Mouse (Mus musculus) hindbrain, embryonic 14.5 days (tissue): ENCODE measurements around the gene Agpat4. TPM values are rescaled to one million over a fixed set of nuclear protein-coding genes. Genes with fewer than 3 reads are reported as not detected.

Source experiments
- ATAC-seq: fragments of 200-750 bp; cut with Nextera tagmentation; 2 replicates; pipeline ENCODE4 v1.8.0; 2017; ENCODE audit warnings: moderate number of reproducible peaks, mild to moderate bottlenecking, moderate TSS enrichment, moderate library complexity; ENCODE audit not compliant: low FRiP score
- DNase-seq: peaks from one replicate; pipeline ENCODE4 v3.0.0-alpha.2; 2015; ENCODE audit warnings: low spot score
- H3K27ac ChIP-seq: fragments of 300-500 bp; sonication (generic); 2 replicates; pipeline ENCODE4 v1.5.1; 2014; ENCODE audit warnings: mild to moderate bottlenecking, moderate library complexity
- H3K27me3 ChIP-seq: fragments of 300-500 bp; sonication (generic); 2 replicates; pipeline ENCODE4 v1.6.1; 2014; ENCODE audit warnings: mild to moderate bottlenecking, low read length, mixed read lengths; ENCODE audit not compliant: control insufficient read depth, insufficient read depth
- H3K36me3 ChIP-seq: fragments of 300-500 bp; sonication (generic); replicated peaks from 2 replicates; pipeline ENCODE4 v1.6.1; 2014; ENCODE audit not compliant: control insufficient read depth, insufficient read depth
- H3K4me1 ChIP-seq: fragments of 300-500 bp; sonication (generic); replicated peaks from 2 replicates; pipeline ENCODE4 v1.6.1; 2014; ENCODE audit warnings: antibody characterized with exemption, low read length, mixed read lengths; ENCODE audit not compliant: control insufficient read depth, insufficient read depth
- H3K4me2 ChIP-seq: fragments of 300-500 bp; sonication (generic); replicated peaks from 2 replicates; pipeline ENCODE4 v1.6.1; 2014; ENCODE audit warnings: mild to moderate bottlenecking, moderate library complexity
- H3K4me3 ChIP-seq: fragments of 300-500 bp; sonication (generic); replicated peaks from 2 replicates; pipeline ENCODE4 v1.5.1; 2014; ENCODE audit warnings: mild to moderate bottlenecking, low read length
- H3K9ac ChIP-seq: fragments of 300-500 bp; sonication (generic); 2 replicates; pipeline ENCODE4 v1.6.1; 2014
- H3K9me3 ChIP-seq: fragments of 300-500 bp; sonication (generic); 2 replicates; pipeline ENCODE4 v1.6.1; 2016; ENCODE audit warnings: low read length; ENCODE audit not compliant: control insufficient read depth
- WGBS: fragments of 180-500 bp; shearing (Covaris S2); extraction: QIAGEN DNeasy Blood & Tissue Kit; methylation state at CpG from one replicate; pipeline ENCODE4 v1.1.7; 2014; 5-methylcytosine and 5-hydroxymethylcytosine counted together
- polyA plus RNA-seq: library from polyadenylated mRNA; unstranded; fragments of >200 nt; fragmentation: Nextera tagmentation; extraction: Ambion mirVana; gene quantifications from 2 replicates; pipeline ENCODE4 v1.2.1, GENCODE M21; 2014

Gene Agpat4
- polyA plus RNA-seq, 1 experiment from 2014 or later, result 38.2 TPM

DNA sequence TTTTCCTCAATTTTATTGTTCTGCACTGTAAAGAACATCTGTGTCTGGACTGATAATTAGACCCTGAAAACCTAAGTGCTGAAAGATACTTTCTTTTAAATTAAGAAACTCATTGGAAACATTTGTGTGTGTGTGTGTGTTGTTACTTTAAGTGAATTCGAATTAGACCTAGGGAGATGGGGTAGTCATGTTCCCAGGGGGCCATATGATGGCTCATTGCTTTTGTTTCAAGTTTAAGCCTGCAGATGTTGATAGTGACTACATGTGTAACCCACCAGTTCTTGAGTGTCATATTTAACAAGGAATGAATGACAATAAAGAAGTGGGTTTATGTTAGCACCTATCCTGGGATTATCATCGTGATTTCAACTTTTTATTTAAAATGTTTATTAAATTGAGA, 53.2 kb downstream of the Agpat4 start:
- peaks cover 18% of the 10 kb centered on the region for H3K4me1 ChIP-seq
- DNase-seq (no peak), ATAC-seq (no peak)
- 78% methylated on average over 2 of the region's 2 CpGs for WGBS
- no peak overlapping the region for H3K27ac ChIP-seq
- H3K27me3 ChIP-seq, result no peaks in the 10 kb centered on the region
- H3K4me2 ChIP-seq, result no peak overlapping the region
- no peaks in the 10 kb centered on the region for H3K9me3 ChIP-seq
- H3K9ac ChIP-seq, result no peak overlapping the region
- H3K4me3 ChIP-seq, result no peak overlapping the region
- 0 out of 2 replicates have a peak, but pooled peaks cover 7% of the 10 kb centered on the region for H3K36me3 ChIP-seq

DNA sequence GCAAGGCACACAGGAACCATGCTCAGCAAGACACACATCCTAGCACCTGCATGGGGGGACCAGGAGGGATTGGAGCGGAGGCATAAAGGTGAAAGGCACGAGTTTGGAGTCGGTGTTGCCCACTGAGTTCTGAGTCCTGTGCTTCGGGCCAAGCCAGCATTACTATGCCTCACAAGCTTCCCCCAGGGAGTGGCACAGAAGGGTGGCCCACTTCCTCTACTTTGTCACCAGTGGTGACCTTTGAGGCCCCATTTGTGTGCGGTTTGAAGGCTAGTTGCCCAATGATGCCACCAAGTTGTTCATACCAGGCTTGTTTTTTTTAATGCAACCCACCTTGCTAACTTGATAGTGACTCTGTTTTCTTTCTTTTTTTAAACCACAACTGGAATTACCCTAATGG, 55.7 kb downstream of the Agpat4 start:
- Histone ChIP-seq H3K4me2 (no peak overlapping the region), H3K27ac (no peak overlapping the region), H3K4me3 (no peak overlapping the region), H3K9me3 (peaks cover 4% of the 10 kb centered on the region; the same call in 1 of the 2 replicates), H3K4me1 (0 out of 2 replicates have a peak, but pooled peaks cover 6% of the 10 kb centered on the region), H3K36me3 (peaks cover 12% of the 10 kb centered on the region; the same call in 1 of the 2 replicates), H3K27me3 (no peaks in the 10 kb centered on the region), H3K9ac (no peak overlapping the region)
- 96% methylated on average over 5 of the region's 5 CpGs for WGBS
- DNase-seq (no peak), ATAC-seq (no peak)

DNA sequence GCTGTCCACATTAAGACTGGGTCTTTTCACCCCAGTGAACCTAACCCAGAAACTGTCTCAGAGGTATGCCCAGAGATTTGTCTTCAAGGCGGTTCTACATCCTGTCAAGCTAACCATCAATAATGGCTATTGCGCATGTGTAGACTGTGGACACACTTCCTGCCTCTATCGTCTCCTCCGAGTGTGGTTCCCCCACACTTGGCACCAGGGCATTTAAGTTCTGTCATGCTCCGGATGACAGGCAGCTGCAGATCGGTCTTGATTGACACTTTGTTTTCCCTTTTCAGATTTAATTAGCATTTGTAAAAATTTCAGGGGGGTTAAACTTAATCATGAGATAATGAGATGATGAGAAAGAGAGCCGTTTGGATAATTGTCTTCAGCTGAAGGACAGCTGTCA, 56.4 kb downstream of the Agpat4 start:
- Histone ChIP-seq H3K4me1 (0 out of 2 replicates have a peak, but pooled peaks cover 5% of the 10 kb centered on the region), H3K4me3 (no peak overlapping the region), H3K27ac (no peak overlapping the region), H3K4me2 (no peak overlapping the region), H3K27me3 (no peaks in the 10 kb centered on the region), H3K36me3 (peaks cover 12% of the 10 kb centered on the region; the same call in 1 of the 2 replicates), H3K9me3 (peaks cover 4% of the 10 kb centered on the region; the same call in 1 of the 2 replicates), H3K9ac (no peak overlapping the region)
- no peak for DNase-seq
- 68% methylated on average over 7 of the region's 7 CpGs for WGBS
- no peak for ATAC-seq

DNA sequence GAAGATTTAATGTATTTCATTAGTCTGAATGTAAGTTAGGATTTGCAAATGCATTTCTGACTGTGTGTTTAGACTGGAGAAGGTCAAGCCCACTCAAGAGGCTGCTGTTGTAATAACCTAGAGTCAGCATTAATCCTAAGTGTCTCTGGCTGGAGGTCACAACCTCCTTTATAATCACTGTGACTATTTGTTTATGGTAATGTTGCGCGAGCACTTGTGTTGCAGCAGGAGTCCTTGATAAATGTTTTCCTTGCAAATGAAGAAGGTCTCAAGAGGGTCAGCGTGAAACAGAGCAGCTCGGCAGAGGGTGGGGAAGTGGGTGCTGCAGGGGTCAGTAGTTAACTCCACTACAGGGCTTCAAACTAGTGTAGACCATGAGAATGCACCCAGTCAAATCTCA, 57.1 kb downstream of the Agpat4 start:
- H3K36me3 ChIP-seq, result peaks cover 12% of the 10 kb centered on the region; the same call in 1 of the 2 replicates
- ATAC-seq, result no peak
- H3K9me3 ChIP-seq, result peaks cover 4% of the 10 kb centered on the region; the same call in 1 of the 2 replicates
- H3K4me1 ChIP-seq, result 0 out of 2 replicates have a peak, but pooled peaks cover 5% of the 10 kb centered on the region
- H3K27ac ChIP-seq, result no peak overlapping the region
- no peaks in the 10 kb centered on the region for H3K27me3 ChIP-seq
- DNase-seq, result no peak
- no peak overlapping the region for H3K4me3 ChIP-seq
- H3K4me2 ChIP-seq, result no peak overlapping the region
- H3K9ac ChIP-seq, result no peak overlapping the region
- 70% methylated on average over 4 of the region's 4 CpGs for WGBS

DNA sequence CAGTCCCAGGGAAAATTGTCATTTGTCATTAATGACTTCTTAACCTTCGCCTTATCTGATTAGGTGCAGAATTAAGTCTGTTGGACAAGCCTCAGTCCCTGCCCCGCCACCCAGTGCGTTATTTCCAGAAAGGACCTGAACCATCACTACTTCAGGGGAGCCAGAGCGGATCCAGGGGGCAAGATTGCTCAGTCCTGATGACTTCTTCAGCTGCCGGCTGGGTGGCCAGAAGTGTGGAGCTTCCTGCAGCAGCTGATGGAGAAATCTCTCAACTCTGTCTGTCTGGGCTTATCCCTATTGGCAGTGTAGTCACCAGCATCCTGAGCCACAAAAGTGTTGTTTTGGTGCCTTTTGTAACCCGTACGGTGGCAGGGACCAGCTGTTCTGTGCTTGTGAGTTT, 60.8 kb downstream of the Agpat4 start:
- no peak overlapping the region for H3K27ac ChIP-seq
- no peak overlapping the region for H3K4me3 ChIP-seq
- 0 out of 2 replicates have a peak, but pooled peaks cover 5% of the 10 kb centered on the region for H3K4me1 ChIP-seq
- H3K27me3 ChIP-seq, result no peaks in the 10 kb centered on the region
- H3K36me3 ChIP-seq, result peaks cover 7% of the 10 kb centered on the region; the same call in 1 of the 2 replicates
- ATAC-seq (no peak), DNase-seq (no peak)
- 78% methylated on average over 7 of the region's 7 CpGs for WGBS
- H3K9me3 ChIP-seq, result peaks cover 4% of the 10 kb centered on the region; the same call in 1 of the 2 replicates
- no peak overlapping the region for H3K9ac ChIP-seq
- H3K4me2 ChIP-seq, result no peak overlapping the region

DNA sequence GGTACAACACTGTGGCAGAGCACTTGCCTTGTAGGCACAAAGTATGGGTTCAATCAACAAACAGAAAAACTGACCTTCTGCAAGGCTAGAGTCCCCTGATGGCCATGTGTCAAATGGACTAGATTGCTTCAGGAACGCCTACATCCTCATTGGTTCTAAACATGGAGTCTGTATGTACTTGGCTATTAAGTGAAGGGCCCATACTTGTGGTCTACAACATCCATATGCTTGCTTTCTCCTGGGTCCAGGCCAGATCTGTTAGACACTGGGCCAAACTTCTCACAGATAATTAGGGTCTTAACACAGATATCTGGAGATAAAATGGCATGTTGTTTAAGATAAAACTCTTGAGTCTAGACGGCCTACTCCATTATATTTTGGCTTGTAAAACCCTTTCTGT, 61.3 kb downstream of the Agpat4 start:
- ATAC-seq (no peak), DNase-seq (no peak)
- H3K4me1 ChIP-seq, result 0 out of 2 replicates have a peak, but pooled peaks cover 5% of the 10 kb centered on the region
- no peak overlapping the region for H3K4me3 ChIP-seq
- no peak overlapping the region for H3K9ac ChIP-seq
- H3K27ac ChIP-seq, result no peak overlapping the region
- H3K4me2 ChIP-seq, result no peak overlapping the region
- peaks cover 5% of the 10 kb centered on the region; the same call in 1 of the 2 replicates for H3K36me3 ChIP-seq
- no peaks in the 10 kb centered on the region for H3K27me3 ChIP-seq
- peaks cover 4% of the 10 kb centered on the region; the same call in 1 of the 2 replicates for H3K9me3 ChIP-seq
- WGBS, result 93% methylated on average over 2 of the region's 2 CpGs

DNA sequence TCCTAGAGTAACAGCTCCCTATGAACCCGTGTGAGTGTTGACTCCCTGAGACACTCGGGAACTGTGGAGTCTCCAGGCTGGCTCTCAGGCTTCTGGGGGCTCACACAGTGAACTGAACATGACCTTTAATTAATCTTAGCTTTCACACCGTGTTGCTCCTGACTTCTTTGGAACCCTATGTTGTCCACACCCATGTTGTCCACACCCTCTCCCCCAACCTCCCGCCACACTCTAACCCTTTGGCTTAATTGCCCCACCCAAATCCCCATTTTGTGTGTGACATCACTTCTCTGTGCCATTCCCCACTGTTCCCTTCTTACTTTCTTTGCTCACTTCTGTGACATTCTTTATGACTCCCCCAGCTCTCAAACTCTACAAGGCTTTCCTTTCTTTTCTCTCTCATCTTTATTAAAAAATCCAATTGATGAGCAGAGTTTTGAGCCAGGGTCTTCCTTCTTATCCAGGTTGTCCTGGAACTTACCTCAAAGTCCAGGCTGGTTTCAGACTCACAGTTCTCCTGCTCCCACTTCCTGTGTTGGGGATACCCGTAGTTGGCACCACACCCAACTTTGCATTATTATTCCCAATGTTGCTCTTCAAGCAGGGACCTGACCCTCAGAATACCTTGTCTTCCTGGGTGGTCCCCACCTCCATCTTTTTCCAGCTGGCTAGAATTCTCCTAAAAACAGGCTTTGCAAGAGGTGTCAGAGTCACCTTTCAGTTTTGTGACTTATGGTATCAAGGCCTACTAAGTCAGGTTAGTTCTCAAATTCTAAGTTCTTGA, 64.4 kb downstream of the Agpat4 start:
- 82% methylated on average over 5 of the region's 5 CpGs for WGBS
- Histone ChIP-seq H3K4me3 (no peak overlapping the region), H3K4me2 (no peak overlapping the region), H3K9me3 (no peaks in the 10 kb centered on the region), H3K36me3 (no peaks in the 10 kb centered on the region), H3K27ac (no peak overlapping the region), H3K27me3 (no peaks in the 10 kb centered on the region), H3K4me1 (peaks cover 18% of the 10 kb centered on the region), H3K9ac (no peak overlapping the region)
- ATAC-seq (no peak), DNase-seq (no peak)

DNA sequence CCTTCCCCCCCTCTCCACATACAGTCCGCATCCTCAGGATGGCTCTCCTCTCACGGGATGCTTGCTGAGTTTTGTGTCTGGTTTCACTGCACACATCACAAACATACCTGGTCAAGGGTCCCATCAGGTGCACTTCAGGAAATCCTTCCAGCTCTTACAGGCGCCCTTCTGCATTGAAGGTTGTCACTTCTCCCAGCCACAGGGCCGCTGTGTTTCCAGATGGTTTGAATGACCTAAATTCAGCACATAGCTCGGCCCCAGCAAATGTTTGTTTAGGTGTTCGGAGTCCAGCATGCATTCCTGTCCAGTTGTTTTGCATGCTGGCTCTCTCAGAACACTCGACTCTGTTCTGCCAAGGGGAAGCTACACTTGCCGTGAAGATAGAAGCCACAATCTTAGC, 65.8 kb downstream of the Agpat4 start:
- Histone ChIP-seq H3K4me3 (no peak overlapping the region), H3K4me1 (peaks cover 17% of the 10 kb centered on the region), H3K36me3 (no peaks in the 10 kb centered on the region), H3K27ac (no peak overlapping the region), H3K4me2 (no peak overlapping the region), H3K9ac (no peak overlapping the region), H3K9me3 (no peaks in the 10 kb centered on the region), H3K27me3 (no peaks in the 10 kb centered on the region)
- no peak for DNase-seq
- WGBS, result 86% methylated on average over 8 of the region's 8 CpGs
- ATAC-seq, result no peak

DNA sequence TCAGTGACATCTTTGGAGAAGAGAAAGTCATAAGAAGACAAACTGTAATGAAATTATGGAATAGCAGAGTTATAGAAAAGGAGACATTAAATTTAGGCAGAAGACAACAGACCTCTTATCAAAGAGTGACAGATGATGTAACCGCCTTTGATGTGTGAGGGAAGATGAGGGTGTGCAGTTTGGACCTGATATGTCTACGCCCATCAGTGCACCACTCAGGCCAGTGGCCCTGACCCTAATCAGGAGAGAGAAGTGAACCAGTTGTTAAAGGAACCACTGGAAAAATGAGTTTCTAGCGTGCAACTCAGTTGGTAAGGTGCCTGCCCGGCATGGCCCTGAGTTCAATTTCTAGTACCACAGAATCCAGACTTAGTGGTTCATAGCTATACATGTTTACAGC, 67.4 kb downstream of the Agpat4 start:
- 93% methylated on average over 4 of the region's 4 CpGs for WGBS

More for the DNA sequence above, 67.4 kb downstream of the Agpat4 start:
- no peak for ATAC-seq
- Histone ChIP-seq H3K9me3 (no peaks in the 10 kb centered on the region), H3K4me2 (no peak overlapping the region), H3K27me3 (no peaks in the 10 kb centered on the region), H3K27ac (no peak overlapping the region), H3K36me3 (no peaks in the 10 kb centered on the region), H3K4me3 (no peak overlapping the region), H3K4me1 (peaks cover 17% of the 10 kb centered on the region), H3K9ac (no peak overlapping the region)
- no peak for DNase-seq
